Mouse (Mus musculus) CH12.LX (cell line): ENCODE data around the gene Cadm2.

Experiments used
- CHD2 ChIP-seq: IDR thresholded peaks from 2 replicates; pipeline ENCODE4 v1.6.1; 2011; ENCODE audit warnings: low read length, improper control_type of control experiment
- CTCF ChIP-seq, 2 experiments: IDR thresholded peaks in 1 of 2; conservative IDR thresholded peaks in 1 of 2; 2 replicates each; pipeline ENCODE4 v1.5.1; 2011 to 2012; ENCODE audit warnings: low read depth in 2 of 2, low read length in 2 of 2, improper control_type of control experiment in 1 of 2, inconsistent platforms in 1 of 2, mild to moderate bottlenecking in 1 of 2, moderate library complexity in 1 of 2
- E2F4 ChIP-seq: IDR thresholded peaks from 2 replicates; pipeline ENCODE4 v1.6.1; 2011; ENCODE audit warnings: low read depth, low read length, improper control_type of control experiment; ENCODE audit not compliant: insufficient replicate concordance
- EP300 ChIP-seq: IDR thresholded peaks from 2 replicates; pipeline ENCODE4 v1.6.1; 2011; ENCODE audit warnings: low read length, improper control_type of control experiment
- POLR2A ChIP-seq: IDR thresholded peaks from 2 replicates; pipeline ENCODE4 v1.6.1; 2011; ENCODE audit warnings: low read depth, mild to moderate bottlenecking, improper control_type of control experiment, low read length
- SIN3A ChIP-seq: IDR thresholded peaks from 2 replicates; pipeline ENCODE4 v1.6.1; 2012; ENCODE audit warnings: low read length, improper control_type of control experiment, inconsistent platforms
- USF1 ChIP-seq: IDR thresholded peaks from 2 replicates; pipeline ENCODE4 v1.6.1; 2014; ENCODE audit warnings: low read depth, mild to moderate bottlenecking, inconsistent platforms, low read length, improper control_type of control experiment
- ZC3H11A ChIP-seq: IDR thresholded peaks from 2 replicates; pipeline ENCODE4 v1.6.1; 2012; ENCODE audit warnings: low read depth, mild to moderate bottlenecking, inconsistent platforms, low read length, improper control_type of control experiment
- ZMIZ1 ChIP-seq: IDR thresholded peaks from 2 replicates; pipeline ENCODE4 v1.6.1; 2012; ENCODE audit warnings: low read depth, mild to moderate bottlenecking, inconsistent platforms, low read length, improper control_type of control experiment

DNA sequence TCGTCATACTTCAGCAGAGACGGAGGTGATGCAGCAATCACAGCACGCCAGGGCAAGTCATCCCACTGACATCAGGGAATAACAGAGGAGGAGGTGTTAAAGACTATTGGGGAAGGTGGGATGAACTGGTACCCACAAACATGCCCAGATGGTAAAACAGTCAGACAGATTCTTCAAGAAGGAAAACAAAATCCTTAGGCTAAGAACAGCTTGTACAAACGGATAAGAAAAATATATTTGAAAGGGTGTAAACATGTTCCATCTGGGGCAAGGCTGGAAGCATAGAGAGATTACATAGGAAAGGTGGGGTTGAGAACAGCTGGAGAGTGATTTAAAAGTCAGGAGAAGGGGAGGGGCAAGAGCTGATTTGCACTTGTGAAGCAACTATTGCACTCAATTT lies 619.0 kb downstream of the Cadm2 start:
- TF ChIP-seq POLR2A (no peak), CTCF (conservative IDR thresholded peaks at IDR 0.05 in 1 of 2, IDR thresholded peaks at IDR 0.05 in 1 of 2; ENCODE audit: low read depth in 2 of 2, low read length in 2 of 2) (no peak), CHD2 (no peak), EP300 (no peak), ZC3H11A (no peak), USF1 (no peak), SIN3A (no peak), E2F4 (no peak), ZMIZ1 (no peak)
